Mouse (Mus musculus) MEL-GATA-1-ER (cell line): ENCODE measurements at regions not wholly inside any gene's neighbourhood (a gene's known extent, or its start where the extent isn't known, plus 50 kb on each side); places are given as distances from the start of the nearest gene placed in this dataset.
A peak's percentile ranks its signal among the peaks of the same experiment; 100 is the strongest.

Experiments
- DNase-seq: peaks from one replicate; pipeline ENCODE4 v3.0.0-alpha.2; 2012; ENCODE audit warnings: low read depth; ENCODE audit errors: extremely low read depth

GRCm38 (mm10) chr6:67186537-67187274 is 51.3 kb upstream of the Serbp1 start:
- DNase-seq = peak; percentile 79

- DNase-seq = no peak
These were observed 53.3 kb upstream of the Serbp1 start for GRCm38 (mm10) chr6:67184662-67185061.

- DNase-seq = no peak
These were observed 54.3 kb upstream of the Serbp1 start for GRCm38 (mm10) chr6:67183481-67184215.

GRCm38 (mm10) chr6:67182453-67182852 is 55.5 kb upstream of the Serbp1 start:
- DNase-seq = no peak

GRCm38 (mm10) chr6:67181459-67181858 is 56.5 kb upstream of the Serbp1 start:
- no peak for DNase-seq

GRCm38 (mm10) chr6:67179416-67179815 is 58.6 kb upstream of the Serbp1 start:
- no peak for DNase-seq

GRCm38 (mm10) chr6:67178531-67178930 is 59.4 kb upstream of the Serbp1 start:
- DNase-seq = no peak

- DNase-seq = no peak
These were observed 59.9 kb upstream of the Serbp1 start for GRCm38 (mm10) chr6:67178101-67178500.

- DNase-seq = no peak
These were observed 67.4 kb upstream of the Serbp1 start for GRCm38 (mm10) chr6:67170674-67170946.

- no peak for DNase-seq
These were observed 67.9 kb upstream of the Serbp1 start for GRCm38 (mm10) chr6:67169873-67170673.

- no peak for DNase-seq
These were observed 69.2 kb upstream of the Serbp1 start for GRCm38 (mm10) chr6:67168803-67169202.

- no peak for DNase-seq
These were observed 69.8 kb upstream of the Serbp1 start for GRCm38 (mm10) chr6:67168031-67168777.

- no peak for DNase-seq
These were observed 72.9 kb upstream of the Serbp1 start for GRCm38 (mm10) chr6:67165091-67165490.

GRCm38 (mm10) chr6:67163947-67164346 is 74.0 kb upstream of the Serbp1 start:
- DNase-seq = no peak

- no peak for DNase-seq
These were observed 75.2 kb upstream of the Serbp1 start for GRCm38 (mm10) chr6:67162814-67163213.

GRCm38 (mm10) chr6:67161610-67162009 is 76.4 kb upstream of the Serbp1 start:
- peak; percentile 82 for DNase-seq

GRCm38 (mm10) chr6:67160564-67160963 is 77.4 kb upstream of the Serbp1 start:
- DNase-seq = no peak

- DNase-seq = no peak
These were observed 78.1 kb upstream of the Serbp1 start for GRCm38 (mm10) chr6:67159726-67160523.

GRCm38 (mm10) chr6:67159224-67159623 is 78.8 kb upstream of the Serbp1 start:
- no peak for DNase-seq

GRCm38 (mm10) chr6:67158765-67159164 is 79.2 kb upstream of the Serbp1 start:
- DNase-seq = peak; percentile 89
